Mouse (Mus musculus) heart, embryonic 16.5 days (tissue): ENCODE results near the gene Elf2. TPM values are rescaled to one million over a fixed set of nuclear protein-coding genes. Genes with fewer than 3 reads are reported as not detected.
"Not testable (repeated sequence)": the region's sequence is repeated elsewhere in the genome, so short reads cannot be mapped to it uniquely, and the experiment has no call there.

Experiments used
- ATAC-seq: fragments of 200-750 bp; cut with Nextera tagmentation; replicated peaks from 2 replicates; pipeline ENCODE4 v1.8.0; 2017; ENCODE audit warnings: moderate number of reproducible peaks; ENCODE audit not compliant: insufficient read depth, low FRiP score; ENCODE audit errors: extremely low read depth
- H3K27ac ChIP-seq: fragments of 300-500 bp; sonication (generic); 2 replicates; pipeline ENCODE4 v1.5.1; 2014; ENCODE audit warnings: mild to moderate bottlenecking, low read length, control low read depth, moderate library complexity
- H3K27me3 ChIP-seq: fragments of 300-500 bp; sonication (generic); 2 replicates; pipeline ENCODE4 v1.6.1; 2014; ENCODE audit warnings: low read length, mixed read lengths; ENCODE audit not compliant: control insufficient read depth, insufficient read depth
- H3K36me3 ChIP-seq: fragments of 300-500 bp; sonication (generic); 2 replicates; pipeline ENCODE4 v1.6.1; 2014; ENCODE audit not compliant: control insufficient read depth, insufficient read depth
- H3K4me1 ChIP-seq: fragments of 300-500 bp; sonication (generic); 2 replicates; pipeline ENCODE4 v1.6.1; 2014; ENCODE audit warnings: low read length, mixed read lengths; ENCODE audit not compliant: control insufficient read depth, insufficient read depth
- H3K4me2 ChIP-seq: fragments of 300-500 bp; sonication (generic); 2 replicates; pipeline ENCODE4 v1.6.1; 2014; ENCODE audit warnings: low read depth, mild to moderate bottlenecking, control low read depth, low read length
- H3K4me3 ChIP-seq: fragments of 300-500 bp; sonication (generic); 2 replicates; pipeline ENCODE4 v1.5.1; 2014; ENCODE audit warnings: mild to moderate bottlenecking, control low read depth, low read length
- H3K9ac ChIP-seq: fragments of 300-500 bp; sonication (generic); 2 replicates; pipeline ENCODE4 v1.6.1; 2014; ENCODE audit warnings: low read length, control low read depth
- H3K9me3 ChIP-seq: fragments of 300-500 bp; sonication (generic); replicated peaks from 2 replicates; pipeline ENCODE4 v1.6.1; 2016; ENCODE audit warnings: low read length; ENCODE audit not compliant: control insufficient read depth
- WGBS: fragments of 180-500 bp; shearing (Covaris S2); extraction: QIAGEN DNeasy Blood & Tissue Kit; methylation state at CpG from one replicate; pipeline ENCODE4 v1.1.7; 2014; 5-methylcytosine and 5-hydroxymethylcytosine counted together
- polyA plus RNA-seq: library from polyadenylated mRNA; unstranded; fragments of >200 nt; fragmentation: Nextera tagmentation; extraction: Ambion mirVana; gene quantifications from 2 replicates; pipeline ENCODE4 v1.2.1, GENCODE M21; 2015

Gene Elf2
- polyA plus RNA-seq, 1 experiment from 2014 or later, result 53.4 TPM

DNA sequence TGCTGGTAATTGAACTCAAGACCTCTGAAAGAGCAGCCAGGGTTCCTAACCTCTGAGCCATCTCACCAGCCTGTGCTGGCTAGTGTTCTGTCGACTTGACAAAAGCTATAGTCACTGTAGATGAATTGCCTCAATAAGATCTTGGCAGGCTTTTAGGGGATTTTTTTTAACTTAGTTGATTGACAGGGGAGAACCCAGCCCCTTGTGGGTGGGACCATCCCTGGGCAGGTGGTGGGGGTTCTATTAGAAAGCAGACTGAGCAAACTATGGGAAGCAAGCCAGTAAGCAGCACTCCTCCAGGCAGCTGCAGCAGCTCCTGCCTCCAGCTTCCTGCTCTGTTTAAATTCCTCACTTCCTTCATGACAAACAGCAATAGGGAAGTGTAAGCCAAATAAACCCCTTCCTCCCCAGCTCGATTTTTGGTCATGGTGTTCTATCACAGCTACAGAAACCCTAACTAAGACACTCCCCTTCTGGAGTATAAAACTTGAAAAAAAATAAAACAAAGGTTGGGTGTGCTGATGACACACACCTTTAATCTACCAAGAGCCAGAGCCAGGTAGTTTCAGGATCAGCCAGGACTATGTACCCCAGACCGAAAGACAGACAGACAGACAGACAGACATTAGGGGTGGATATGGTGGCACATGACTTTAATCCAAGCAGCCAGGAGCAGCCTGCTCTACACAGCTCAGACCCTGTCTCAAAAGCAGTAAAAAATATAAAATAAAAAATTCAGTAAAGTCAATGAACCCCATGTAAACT is 13.6 kb downstream of the Elf2 start:
- peak; percentile 79 for ATAC-seq
- WGBS, result 59% methylated on average over 3 of the region's 3 CpGs
- Histone ChIP-seq H3K4me2 (no peak overlapping the region), H3K27me3 (no peaks in the 10 kb centered on the region), H3K9ac (no peak overlapping the region), H3K4me1 (peaks cover 2% of the 10 kb centered on the region; the same call in 1 of the 2 replicates), H3K36me3 (peaks cover 8% of the 10 kb centered on the region), H3K4me3 (no peak overlapping the region), H3K27ac (0 out of 2 replicates have a peak overlapping the region, but pooled peaks have one; percentile 4), H3K9me3 (no peaks in the 10 kb centered on the region)

DNA sequence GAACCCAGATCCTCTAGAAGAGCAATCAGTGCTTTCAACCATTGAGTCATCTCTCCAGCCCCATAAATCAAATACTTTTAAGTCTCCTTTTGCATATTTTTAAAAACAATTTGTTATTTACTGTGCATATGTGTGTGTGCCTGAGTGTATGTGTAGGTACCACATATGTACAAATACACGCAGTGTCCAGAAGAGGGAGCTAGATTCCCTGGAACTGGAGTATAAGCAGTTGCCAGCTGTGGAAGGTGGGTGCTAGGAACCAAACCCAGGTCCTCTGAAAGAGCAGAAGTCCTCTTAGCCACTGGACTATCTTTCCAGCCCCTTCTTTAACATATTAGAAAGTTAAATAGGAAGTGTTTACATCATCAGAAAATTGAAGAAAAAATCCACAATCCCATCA is 15.0 kb downstream of the Elf2 start:
- H3K27me3 ChIP-seq, result no peaks in the 10 kb centered on the region
- 89% methylated on average over 1 of the region's 1 CpGs for WGBS
- H3K9ac ChIP-seq, result no peak overlapping the region
- H3K27ac ChIP-seq, result no peak overlapping the region
- peaks cover 2% of the 10 kb centered on the region; the same call in 1 of the 2 replicates for H3K4me1 ChIP-seq
- H3K9me3 ChIP-seq, result no peaks in the 10 kb centered on the region
- no peak overlapping the region for H3K4me2 ChIP-seq
- H3K4me3 ChIP-seq, result no peak overlapping the region
- H3K36me3 ChIP-seq, result peaks cover 15% of the 10 kb centered on the region
- ATAC-seq, result no peak

DNA sequence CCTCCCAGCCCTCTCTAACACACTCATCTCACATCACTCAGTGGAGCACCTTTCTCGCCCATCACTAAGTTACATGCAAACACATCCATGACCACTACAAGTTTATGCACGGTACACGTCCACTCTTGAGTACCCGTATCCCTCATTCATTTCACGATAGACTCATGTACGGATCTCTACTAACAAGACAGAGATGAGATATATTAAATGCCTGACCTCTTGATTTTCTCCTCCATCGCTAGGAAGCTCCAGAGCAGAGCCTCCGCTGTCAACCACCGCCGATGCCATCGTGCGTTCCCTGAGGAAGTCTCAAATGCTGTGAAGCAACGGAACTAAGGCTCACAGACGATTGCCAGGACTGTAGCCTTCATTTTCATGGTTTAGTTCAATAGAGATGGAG is 17.5 kb downstream of the Elf2 start:
- H3K9me3 ChIP-seq, result no peaks in the 10 kb centered on the region
- no peak overlapping the region for H3K27ac ChIP-seq
- H3K4me3 ChIP-seq, result no peak overlapping the region
- H3K9ac ChIP-seq, result no peak overlapping the region
- no peak for ATAC-seq
- 93% methylated on average over 14 of the region's 14 CpGs for WGBS
- H3K36me3 ChIP-seq, result peaks cover 20% of the 10 kb centered on the region
- H3K4me2 ChIP-seq, result no peak overlapping the region
- no peaks in the 10 kb centered on the region for H3K4me1 ChIP-seq
- no peaks in the 10 kb centered on the region for H3K27me3 ChIP-seq

DNA sequence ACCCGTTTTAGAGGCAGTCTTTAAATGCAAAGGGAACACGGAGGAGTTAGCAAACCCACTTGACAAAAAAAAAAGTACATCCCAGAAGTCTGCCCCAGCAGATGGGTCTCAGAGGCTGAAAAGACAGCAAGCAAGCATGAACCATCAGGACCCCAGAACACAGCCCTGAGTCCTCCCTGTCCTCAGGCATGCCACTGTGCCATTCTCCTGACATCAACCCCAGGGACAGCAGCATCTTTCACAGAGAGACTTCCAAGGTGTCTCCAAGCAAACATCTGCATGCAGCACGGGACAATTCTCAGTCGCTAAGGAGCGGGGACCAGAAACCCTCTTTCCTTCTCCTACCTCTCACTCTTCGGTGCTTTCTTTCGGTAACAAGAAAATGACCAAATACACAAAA is 18.1 kb downstream of the Elf2 start:
- no peak for ATAC-seq
- H3K4me3 ChIP-seq, result no peak overlapping the region
- no peaks in the 10 kb centered on the region for H3K4me1 ChIP-seq
- peaks cover 20% of the 10 kb centered on the region for H3K36me3 ChIP-seq
- no peaks in the 10 kb centered on the region for H3K27me3 ChIP-seq
- H3K9ac ChIP-seq, result no peak overlapping the region
- no peak overlapping the region for H3K27ac ChIP-seq
- H3K4me2 ChIP-seq, result no peak overlapping the region
- 83% methylated on average over 7 of the region's 7 CpGs for WGBS
- H3K9me3 ChIP-seq, result no peaks in the 10 kb centered on the region

DNA sequence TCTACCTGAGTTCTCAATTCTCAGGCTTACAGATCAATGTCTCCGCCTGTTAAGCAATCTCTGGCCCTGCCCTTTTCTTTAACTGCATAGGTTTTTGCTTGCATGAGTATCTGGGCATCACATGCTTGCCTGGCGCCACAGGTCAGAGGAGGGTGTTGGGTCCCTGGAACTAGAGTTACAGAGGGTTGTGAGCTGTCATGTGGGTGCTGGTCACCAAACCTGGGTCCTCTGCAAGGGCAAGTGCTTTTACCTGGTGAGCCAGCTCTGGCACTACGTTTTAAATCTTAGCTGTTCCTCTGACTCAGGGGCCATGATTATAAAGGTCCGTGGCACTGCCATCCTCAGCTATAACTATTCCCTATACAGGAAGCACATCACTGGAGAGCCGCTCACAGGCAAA is 19.3 kb downstream of the Elf2 start:
- peaks cover 20% of the 10 kb centered on the region for H3K36me3 ChIP-seq
- no peaks in the 10 kb centered on the region for H3K4me1 ChIP-seq
- H3K27ac ChIP-seq, result no peak overlapping the region
- H3K9me3 ChIP-seq, result no peaks in the 10 kb centered on the region
- H3K4me3 ChIP-seq, result no peak overlapping the region
- H3K27me3 ChIP-seq, result no peaks in the 10 kb centered on the region
- H3K4me2 ChIP-seq, result no peak overlapping the region
- WGBS, result 91% methylated on average over 5 of the region's 5 CpGs
- no peak overlapping the region for H3K9ac ChIP-seq
- ATAC-seq, result no peak

DNA sequence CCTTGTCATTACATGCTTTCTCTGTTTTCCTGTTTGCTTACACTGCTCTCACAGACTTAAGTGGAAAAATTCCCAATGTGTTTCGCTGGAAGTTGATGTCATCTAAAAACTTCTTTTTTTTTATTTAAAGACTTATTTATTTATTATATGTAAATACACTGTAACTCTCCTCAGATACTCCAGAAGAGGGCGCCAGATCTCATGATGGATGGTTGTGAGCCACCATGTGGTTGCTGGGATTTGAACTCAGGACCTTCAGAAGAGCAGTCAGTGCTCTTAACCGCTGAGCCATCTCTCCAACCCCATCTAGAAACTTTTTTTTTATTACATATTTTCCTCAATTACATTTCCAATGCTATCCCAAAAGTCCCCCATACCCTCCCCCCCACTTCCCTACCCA is 22.4 kb downstream of the Elf2 start:
- not testable (repeated sequence) for H3K9ac ChIP-seq, H3K27ac ChIP-seq, ATAC-seq, H3K4me1 ChIP-seq, H3K9me3 ChIP-seq, H3K27me3 ChIP-seq, H3K4me3 ChIP-seq, H3K4me2 ChIP-seq
- peaks cover 13% of the 10 kb centered on the region; the same call in 1 of the 2 replicates for H3K36me3 ChIP-seq
- 90% methylated on average over 3 of the region's 3 CpGs for WGBS

DNA sequence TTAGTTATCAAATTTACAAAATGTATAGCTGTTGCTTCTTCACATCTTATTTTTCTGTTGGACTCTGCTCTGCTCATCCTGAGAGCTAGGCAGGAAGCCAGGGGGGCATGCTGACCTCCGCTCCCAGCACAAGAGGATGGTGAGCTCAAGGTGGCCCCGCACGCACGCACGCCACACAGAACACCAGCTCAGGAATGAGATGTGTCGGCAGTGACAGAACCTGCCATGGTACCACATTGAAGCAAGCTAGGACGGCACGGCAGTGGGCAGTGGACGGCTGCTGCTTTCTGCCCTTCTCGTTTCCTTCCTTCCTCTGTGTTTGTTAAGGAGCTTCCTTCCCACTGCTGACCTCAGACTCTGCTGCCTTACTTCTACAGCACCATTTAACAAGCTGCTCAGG is 23.6 kb downstream of the Elf2 start:
- Histone ChIP-seq H3K4me1 (no peaks in the 10 kb centered on the region), H3K4me2 (no peak overlapping the region), H3K27ac (no peak overlapping the region), H3K27me3 (no peaks in the 10 kb centered on the region), H3K9ac (no peak overlapping the region), H3K36me3 (peaks cover 12% of the 10 kb centered on the region; the same call in 1 of the 2 replicates), H3K4me3 (no peak overlapping the region), H3K9me3 (no peaks in the 10 kb centered on the region)
- 55% methylated on average over 10 of the region's 10 CpGs for WGBS
- no peak for ATAC-seq

DNA sequence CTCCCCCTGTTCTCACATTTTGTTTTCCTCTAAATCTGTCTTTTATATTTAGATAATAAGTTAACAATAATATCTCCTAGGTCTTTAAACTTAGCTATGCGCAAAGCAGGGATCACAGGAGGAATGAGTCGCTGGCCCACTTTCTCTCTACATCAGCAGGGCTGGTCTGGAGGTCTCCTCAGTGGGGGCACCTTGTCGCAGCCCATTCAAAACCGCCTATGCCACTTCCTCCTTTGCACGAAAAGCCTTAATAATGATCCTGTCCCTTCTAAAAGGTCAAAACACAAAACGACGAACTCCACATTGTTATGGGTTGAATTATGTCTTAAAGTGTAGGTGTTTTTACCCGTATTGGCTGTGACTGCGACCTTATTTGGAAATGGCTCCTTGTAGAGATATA is 28.8 kb downstream of the Elf2 start:
- H3K27ac ChIP-seq, result no peak overlapping the region
- peaks cover 14% of the 10 kb centered on the region for H3K4me1 ChIP-seq
- H3K9ac ChIP-seq, result no peak overlapping the region
- H3K27me3 ChIP-seq, result no peaks in the 10 kb centered on the region
- H3K4me2 ChIP-seq, result no peak overlapping the region
- no peaks in the 10 kb centered on the region for H3K9me3 ChIP-seq
- WGBS, result 48% methylated on average over 9 of the region's 9 CpGs
- H3K4me3 ChIP-seq, result no peak overlapping the region
- peaks cover 7% of the 10 kb centered on the region for H3K36me3 ChIP-seq
- no peak for ATAC-seq

DNA sequence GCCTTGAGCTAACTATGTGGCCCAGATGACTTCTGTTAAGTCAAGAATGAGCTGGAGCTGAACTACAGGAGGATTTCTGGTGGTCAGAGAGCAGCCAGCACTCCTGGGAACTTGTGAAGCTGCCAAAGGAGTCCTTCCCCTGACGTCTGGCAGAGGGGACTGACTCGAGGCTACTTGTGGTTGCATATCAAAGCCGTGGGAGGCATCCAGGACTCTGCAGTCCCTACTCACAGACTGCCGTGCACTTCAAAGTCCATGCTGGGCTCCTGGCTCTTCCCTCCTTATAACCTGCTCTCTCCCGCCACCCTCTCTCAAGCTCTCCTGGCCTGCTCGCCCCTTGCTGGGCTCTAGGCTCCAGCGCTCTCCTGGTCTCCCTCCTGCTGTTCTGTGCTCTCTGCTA is 30.4 kb downstream of the Elf2 start:
- H3K9me3 ChIP-seq, result no peaks in the 10 kb centered on the region
- peak overlapping the region; percentile 6; the same call in 1 of the 2 replicates for H3K4me2 ChIP-seq
- no peaks in the 10 kb centered on the region for H3K27me3 ChIP-seq
- no peak overlapping the region for H3K4me3 ChIP-seq
- H3K4me1 ChIP-seq, result peaks cover 14% of the 10 kb centered on the region
- ATAC-seq, result peak; percentile 28; the same call in 1 of the 2 replicates
- WGBS, result 30% methylated on average over 7 of the region's 7 CpGs
- H3K9ac ChIP-seq, result peak overlapping the region; percentile 50
- peaks cover 7% of the 10 kb centered on the region for H3K36me3 ChIP-seq
- H3K27ac ChIP-seq, result peak overlapping the region; percentile 54
